Mouse (Mus musculus): ENCODE measurements around the gene Gm2237. TPM values are rescaled to one million over a fixed set of nuclear protein-coding genes. Genes with fewer than 3 reads are reported as not detected.
"Not testable (repeated sequence)": the region's sequence is repeated elsewhere in the genome, so short reads cannot be mapped to it uniquely, and the experiment has no call there.

Gm2237 gene
- total RNA-seq (2014; rRNA removed) (0.07 TPM in 1 of 2 replicates, not detected in the other), polyA plus RNA-seq (2012; rRNA removed) (not detected in 2 replicates)

DNA sequence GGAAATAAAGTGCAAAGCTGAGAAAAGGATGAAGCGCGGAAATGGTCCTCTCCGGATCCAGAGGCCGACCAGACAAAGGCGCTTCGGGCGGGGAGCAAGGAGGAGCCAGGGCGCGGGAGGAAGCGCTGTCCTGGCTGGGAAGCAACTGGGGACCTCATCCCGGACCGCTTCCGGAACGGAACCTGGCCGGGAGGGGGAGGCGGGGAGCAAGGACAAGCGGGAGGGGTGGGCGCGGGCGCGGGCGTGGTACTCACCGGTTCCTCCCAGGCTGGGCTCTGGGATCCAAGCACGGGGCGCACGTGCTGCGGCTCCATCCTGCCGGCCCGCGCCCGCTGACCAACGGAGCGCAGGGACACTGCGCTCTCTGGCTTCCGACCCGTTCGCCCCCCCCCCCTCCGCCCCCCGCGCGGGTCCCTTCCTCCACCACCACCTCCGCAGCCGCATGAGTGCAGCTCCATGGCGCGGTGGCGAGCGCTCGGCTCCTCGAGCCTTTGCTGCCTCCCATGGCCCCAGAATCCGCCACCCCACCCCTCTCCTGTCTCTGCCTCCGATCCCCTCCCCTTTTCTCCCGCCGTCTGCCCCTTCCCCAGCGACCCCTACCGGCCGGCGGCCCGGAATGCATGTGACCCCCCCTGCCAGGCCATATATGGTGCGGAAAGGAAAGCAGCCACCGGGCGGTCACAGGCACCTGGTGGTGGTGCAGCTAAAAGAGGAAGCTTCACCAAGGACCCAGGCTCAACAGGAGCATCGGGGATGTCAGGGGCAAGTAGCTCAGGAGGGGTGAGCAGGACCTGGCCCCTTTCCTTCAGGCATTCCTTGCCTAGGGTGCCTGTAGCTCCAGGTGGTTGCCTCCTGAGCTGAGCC lies at the start of gene Gm2237:
Gm2237 (minus strand) TSS at position 332 of the 864 bp plus-strand sequence.
- H3K27ac ChIP-seq (replicated peaks; ENCODE audit: insufficient read depth, low read depth, low read length); H3K27me3 ChIP-seq (ENCODE audit: control insufficient read depth, insufficient read depth, low read length); H3K79me2 ChIP-seq (ENCODE audit: control insufficient read depth, insufficient read depth, low read length); DNase-seq (ENCODE audit: extremely low read depth, low read depth, low spot score); H3K36me3 ChIP-seq (ENCODE audit: control insufficient read depth, insufficient read depth, low read length); H3K4me1 ChIP-seq (ENCODE audit: control insufficient read depth, insufficient read depth, low read length); H3K9ac ChIP-seq (ENCODE audit: low read depth, low read length): not testable (repeated sequence)
- H3K4me3 ChIP-seq (ENCODE audit: insufficient read depth, low read depth, low read length): peak within 1 kb of the TSS; percentile 41; the same call in 1 of the 2 replicates
- WGBS: 1% methylated on average over 30 of the region's 62 CpGs

DNA sequence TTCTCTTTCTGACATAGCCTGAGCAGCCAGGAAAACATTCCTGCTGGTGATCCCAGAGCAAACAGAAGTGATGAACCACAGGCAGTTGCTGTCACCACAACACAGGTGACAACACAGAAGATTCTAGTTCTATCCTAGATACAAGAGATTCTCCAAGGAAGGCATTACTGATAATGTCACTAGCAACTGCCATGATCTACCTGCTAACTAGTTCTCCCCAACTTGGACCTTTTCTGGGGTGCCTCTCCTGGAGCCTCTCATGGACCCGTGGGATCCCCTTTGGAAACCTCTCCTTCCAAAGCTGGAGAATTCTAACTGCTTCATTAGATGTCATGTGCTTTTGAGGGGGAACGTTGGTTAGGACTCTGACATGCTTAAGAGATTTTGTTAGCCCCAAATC lies 17.5 kb upstream of the Gm2237 start, which contains the start of gene Gm5458:
Gm5458 (minus strand) TSS at position 101 of the 400 bp plus-strand sequence.
- not testable (repeated sequence) for H3K27me3 ChIP-seq (ENCODE audit: control insufficient read depth, insufficient read depth, low read length); H3K4me3 ChIP-seq (ENCODE audit: insufficient read depth, low read depth, low read length); H3K36me3 ChIP-seq (ENCODE audit: control insufficient read depth, insufficient read depth, low read length); H3K79me2 ChIP-seq (ENCODE audit: control insufficient read depth, insufficient read depth, low read length); H3K9ac ChIP-seq (ENCODE audit: low read depth, low read length); DNase-seq (ENCODE audit: extremely low read depth, low read depth, low spot score); H3K4me1 ChIP-seq (ENCODE audit: control insufficient read depth, insufficient read depth, low read length); H3K27ac ChIP-seq (replicated peaks; ENCODE audit: insufficient read depth, low read depth, low read length)
- WGBS: 76% methylated on average over 1 of the region's 2 CpGs

DNA sequence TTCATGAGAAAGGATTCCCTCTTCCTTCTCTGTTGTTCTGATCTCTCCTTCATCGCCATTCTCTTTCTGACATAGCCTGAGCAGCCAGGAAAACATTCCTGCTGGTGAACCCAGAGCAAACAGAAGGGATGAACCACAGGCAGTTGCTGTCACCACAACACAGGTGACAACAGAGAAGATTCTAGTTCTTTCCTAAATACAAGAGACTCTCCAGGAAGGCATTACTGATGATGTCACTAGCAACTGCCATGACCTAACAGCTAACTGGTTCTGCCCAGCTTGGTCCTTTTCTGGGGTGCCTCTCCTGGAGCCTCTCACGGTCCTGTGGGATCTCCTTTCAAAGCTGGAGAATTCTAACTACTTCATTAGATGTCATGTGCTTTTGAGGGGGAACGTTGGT lies 35.1 kb downstream of the Gm2237 start, which contains the start of gene Gm2244:
Gm2244 (minus strand) TSS at position 101 of the 400 bp plus-strand sequence.
- 86% methylated on average over 1 of the region's 3 CpGs for WGBS
- H3K4me3 ChIP-seq (ENCODE audit: insufficient read depth, low read depth, low read length); DNase-seq (ENCODE audit: extremely low read depth, low read depth, low spot score); H3K79me2 ChIP-seq (ENCODE audit: control insufficient read depth, insufficient read depth, low read length); H3K36me3 ChIP-seq (ENCODE audit: control insufficient read depth, insufficient read depth, low read length); H3K4me1 ChIP-seq (ENCODE audit: control insufficient read depth, insufficient read depth, low read length); H3K9ac ChIP-seq (ENCODE audit: low read depth, low read length); H3K27me3 ChIP-seq (ENCODE audit: control insufficient read depth, insufficient read depth, low read length); H3K27ac ChIP-seq (replicated peaks; ENCODE audit: insufficient read depth, low read depth, low read length): not testable (repeated sequence)

Other genes starting within 250 kb of the Gm2237 start
- 0.37 and 4.6 TPM in 2 replicates for gene Gm21738, start 166.2 kb downstream of the Gm2237 start, total RNA-seq (2014; rRNA removed)
- not detected in 2 replicates for gene Gm21738, start 166.2 kb downstream of the Gm2237 start, polyA plus RNA-seq (2012; rRNA removed)
- not detected in 2 replicates for gene Gm2244, start 35.2 kb downstream of the Gm2237 start, total RNA-seq (2014; rRNA removed)
- not detected in 2 replicates for gene Gm2244, start 35.2 kb downstream of the Gm2237 start, polyA plus RNA-seq (2012; rRNA removed)
- gene Gm5458, start 17.4 kb upstream of the Gm2237 start, total RNA-seq (2014; rRNA removed): not detected in 2 replicates
- not detected in 2 replicates for gene Gm5458, start 17.4 kb upstream of the Gm2237 start, polyA plus RNA-seq (2012; rRNA removed)
- 2.3 and 6.2 TPM in 2 replicates for gene Nid2, start 166.1 kb upstream of the Gm2237 start, total RNA-seq (2014; rRNA removed)
- gene Nid2, start 166.1 kb upstream of the Gm2237 start, polyA plus RNA-seq (2012; rRNA removed): 5.9 and 6.0 TPM in 2 replicates
- gene Rtraf, start 238.7 kb upstream of the Gm2237 start, total RNA-seq (2014; rRNA removed): 82.1 and 87.2 TPM in 2 replicates
- 15.9 and 21.8 TPM in 2 replicates for gene Rtraf, start 238.7 kb upstream of the Gm2237 start, polyA plus RNA-seq (2012; rRNA removed)

All from liver, adult 2 months (tissue).